Mouse (Mus musculus) kidney, adult 8-10 months (tissue): ENCODE data around the gene Dhx37.
"Not testable (repeated sequence)": the region's sequence is repeated elsewhere in the genome, so short reads cannot be mapped to it uniquely, and the experiment has no call there.

Experiments used
- DNase-seq, 2 experiments: peaks; one replicate each; pipeline ENCODE4 v3.0.0; 2022

Dhx37 gene

DNA sequence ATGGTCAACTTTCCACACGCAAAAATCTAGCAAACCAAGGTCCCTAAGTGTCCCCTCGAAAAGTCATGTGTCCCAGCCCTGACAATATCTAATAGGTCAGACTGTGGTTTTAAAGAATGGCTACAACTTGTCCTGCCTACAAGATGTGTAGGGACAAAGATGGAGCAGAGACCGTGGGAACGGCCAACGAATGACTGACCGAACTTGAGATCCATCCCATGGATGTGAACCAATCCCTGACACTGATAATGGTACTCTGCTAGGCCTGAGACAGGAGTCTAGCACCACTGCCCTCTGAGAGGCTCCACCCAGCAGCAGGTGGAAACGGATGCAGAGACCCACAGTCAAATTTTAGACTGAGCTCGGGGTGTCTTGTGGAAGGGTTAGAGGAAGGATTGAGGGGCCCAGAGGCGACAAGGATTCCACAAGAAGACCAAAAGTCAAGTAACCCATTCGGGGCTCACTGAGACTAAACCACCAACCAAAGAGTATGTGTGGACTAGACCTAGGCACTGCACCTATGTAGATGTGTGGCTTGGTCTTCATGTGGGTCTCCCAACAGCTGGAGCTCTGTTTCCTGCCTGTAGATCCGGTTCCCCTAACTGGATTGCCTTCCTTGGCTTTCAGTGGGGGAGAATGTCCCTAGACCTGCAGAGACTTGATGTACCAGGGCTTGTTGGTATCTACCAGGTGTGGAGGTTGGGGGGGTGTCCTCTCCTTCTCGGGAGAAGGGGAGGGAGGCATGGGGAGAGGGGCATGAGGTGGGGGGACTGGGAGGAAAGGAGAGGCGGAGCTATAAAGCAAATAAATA lies 26.7 kb downstream of the Dhx37 start:
- no peak for DNase-seq

DNA sequence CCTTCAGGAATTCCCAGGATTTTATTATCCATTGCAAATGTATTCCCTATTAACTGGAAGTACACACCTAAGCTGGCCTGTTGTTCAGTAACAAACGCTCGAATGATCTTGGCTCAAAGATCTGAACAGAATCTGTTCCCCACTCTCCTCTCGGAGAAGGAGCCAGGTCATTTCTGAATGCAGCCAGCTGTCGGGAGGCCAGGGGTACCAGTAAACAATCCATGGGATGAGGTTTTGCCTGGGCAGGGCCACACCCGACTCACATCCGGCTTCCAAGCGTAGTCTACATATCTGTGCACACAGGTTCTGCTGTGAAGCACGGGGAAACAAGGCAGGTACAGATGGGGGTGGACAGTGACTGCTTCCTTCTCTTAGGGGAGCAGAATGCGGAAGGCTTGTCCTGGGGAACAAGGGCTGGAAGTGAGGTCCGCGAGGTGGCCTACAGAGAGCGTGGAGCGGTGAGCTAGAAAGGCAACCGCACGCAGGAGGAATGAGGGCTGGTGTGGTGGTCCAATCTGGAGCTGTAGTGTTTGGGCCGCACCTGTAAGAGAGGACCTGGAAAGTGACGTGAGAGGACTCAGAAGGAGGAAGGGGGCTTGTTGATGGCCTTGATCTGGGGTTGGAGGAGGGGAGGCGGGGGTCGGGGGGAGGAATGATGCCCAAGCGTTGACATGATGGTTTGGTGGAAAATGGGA lies 27.5 kb downstream of the Dhx37 start:
- peak; percentile 70 to 72 for DNase-seq

DNA sequence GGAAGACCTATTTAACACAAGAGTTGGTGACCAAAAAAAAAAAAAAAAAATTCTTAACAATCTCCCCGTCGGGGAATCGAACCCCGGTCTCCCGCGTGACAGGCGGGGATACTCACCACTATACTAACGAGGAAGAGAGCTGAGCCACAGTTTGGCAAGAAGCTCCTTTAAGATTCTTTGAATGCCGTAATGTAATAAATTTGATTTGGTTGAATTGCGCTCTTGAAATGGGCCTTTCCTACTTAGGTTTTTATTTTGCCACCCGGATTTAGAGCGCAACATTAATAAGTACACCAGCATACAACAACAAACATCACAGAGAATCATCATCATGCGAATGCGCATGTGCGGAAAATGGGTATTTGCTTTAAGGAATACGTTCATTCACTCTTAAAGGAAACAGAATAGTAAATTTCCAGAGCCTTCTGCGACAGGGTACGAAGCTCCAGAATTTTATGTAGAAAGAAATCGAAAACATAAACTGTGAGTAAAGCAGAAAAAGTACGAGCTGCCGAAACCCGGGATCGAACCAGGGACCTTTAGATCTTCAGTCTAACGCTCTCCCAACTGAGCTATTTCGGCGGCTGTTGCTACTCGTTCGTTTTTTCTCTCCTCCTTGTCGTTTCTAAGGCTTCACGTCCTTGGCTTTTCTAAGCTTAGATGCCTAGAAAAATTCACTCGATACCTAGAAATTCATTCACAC lies 28.2 kb downstream of the Dhx37 start:
- DNase-seq, result peak; percentile 85 to 94

GRCm38 (mm10) chr5:125404903-125405545 lies 28.9 kb downstream of the Dhx37 start:
- no peak for DNase-seq

DNA sequence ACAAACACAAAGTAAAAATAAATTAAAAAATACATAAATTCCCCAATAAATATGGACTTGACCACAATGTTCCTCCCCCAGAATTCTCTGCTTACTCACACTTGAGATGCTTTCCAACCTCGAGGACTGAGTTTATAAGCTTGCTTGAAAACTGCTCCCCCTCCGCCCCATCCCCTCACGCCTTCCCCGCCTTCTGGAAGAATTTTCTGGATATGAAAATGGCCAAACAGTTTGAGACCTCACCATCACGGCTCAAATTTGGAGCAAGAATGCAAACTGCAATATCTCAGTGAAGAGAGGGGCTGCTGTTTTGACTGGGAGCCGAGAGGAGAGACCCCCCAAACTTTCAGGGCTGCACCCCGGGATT lies 29.4 kb downstream of the Dhx37 start:
- DNase-seq, result no peak

DNA sequence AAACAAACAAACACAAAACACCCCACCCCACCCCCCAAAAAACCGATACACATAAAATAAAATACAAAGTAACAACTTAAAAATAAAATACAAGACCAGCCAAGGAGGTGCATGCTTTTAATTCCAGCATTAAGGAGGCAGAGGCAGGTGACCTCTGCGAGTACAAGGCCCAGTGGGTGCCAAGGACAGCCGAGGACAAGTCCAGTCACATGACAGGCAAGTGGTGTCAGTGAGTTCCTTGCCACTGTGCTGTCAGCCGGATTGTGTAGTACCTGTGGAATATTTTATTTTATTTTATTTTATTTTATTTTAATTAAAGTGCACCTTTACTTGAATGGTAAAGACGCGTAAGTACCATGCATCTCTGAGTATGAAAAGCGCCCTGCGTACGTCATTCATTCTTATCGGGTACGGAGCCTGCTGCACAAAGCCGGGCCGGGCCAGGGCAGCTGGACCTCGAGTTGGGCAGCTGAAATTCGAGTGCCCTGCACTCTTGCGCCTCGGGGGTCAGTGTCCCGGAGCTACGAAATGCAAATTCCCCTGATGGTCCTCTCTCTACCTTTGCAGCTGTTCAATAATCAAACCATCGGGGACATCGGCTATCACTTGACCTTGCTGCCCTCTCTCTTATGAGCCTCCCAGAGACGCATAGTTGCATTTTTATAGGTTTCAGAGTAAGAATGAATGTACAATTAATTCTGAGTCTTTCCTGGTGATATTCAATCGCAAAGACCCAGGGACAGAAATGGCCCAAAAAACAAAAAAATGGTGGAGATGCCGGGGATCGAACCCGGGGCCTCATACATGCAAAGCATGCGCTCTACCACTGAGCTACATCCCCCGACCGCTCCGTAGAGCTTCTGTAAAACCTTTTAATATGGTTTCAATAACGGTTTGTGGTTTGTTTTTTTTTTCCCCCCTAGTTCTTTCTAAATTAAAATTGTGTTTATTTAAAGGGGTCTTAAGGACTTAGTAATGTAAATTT lies 30.1 kb downstream of the Dhx37 start:
- DNase-seq, result peak; percentile 81 to 83

DNA sequence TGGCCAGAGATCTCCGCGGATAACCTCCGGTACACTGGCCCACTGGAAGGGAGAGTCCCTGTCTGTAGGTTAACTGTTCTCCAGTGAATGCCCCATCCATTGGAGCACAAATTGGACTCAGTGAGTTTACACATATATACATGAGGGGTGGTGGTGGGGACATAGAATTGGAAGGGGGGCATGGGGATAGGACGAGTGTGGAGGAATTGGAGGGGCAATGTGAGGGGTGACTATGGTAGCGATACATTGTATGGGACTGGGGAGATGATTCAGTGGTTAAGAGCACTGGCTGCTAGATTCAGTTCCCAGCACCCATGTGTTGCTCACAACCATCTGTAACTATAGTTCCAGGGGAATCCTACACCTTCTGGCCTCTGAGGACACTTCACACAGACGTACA lies 30.9 kb downstream of the Dhx37 start:
- no peak for DNase-seq

DNA sequence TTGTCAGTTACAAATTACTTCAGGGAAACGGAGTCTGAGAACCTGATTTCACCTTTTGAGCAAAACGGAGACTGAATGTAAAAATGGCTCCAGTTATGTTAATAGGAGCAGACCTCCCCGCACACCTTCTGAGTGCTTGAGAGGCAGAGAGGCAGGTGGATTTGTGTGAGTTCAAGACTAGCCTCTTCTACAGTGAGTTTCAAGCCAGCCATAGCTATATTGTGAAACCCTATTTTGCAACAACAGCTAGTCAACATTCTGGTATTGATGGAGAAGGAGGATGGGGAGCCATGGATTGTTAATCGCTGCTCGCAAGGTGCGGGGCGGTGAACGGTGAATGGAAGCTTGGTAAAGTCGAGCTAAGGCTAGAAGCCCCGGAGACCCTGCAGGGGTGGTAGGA lies 31.4 kb downstream of the Dhx37 start:
- DNase-seq, result no peak

- DNase-seq, result no peak
These were observed 33.0 kb downstream of the Dhx37 start for GRCm38 (mm10) chr5:125400903-125401302.

- DNase-seq, result no peak
These were observed 38.9 kb downstream of the Dhx37 start for GRCm38 (mm10) chr5:125395008-125395407.

GRCm38 (mm10) chr5:125393622-125394603 lies 40.0 kb downstream of the Dhx37 start:
- DNase-seq, result peak; percentile 86

DNA sequence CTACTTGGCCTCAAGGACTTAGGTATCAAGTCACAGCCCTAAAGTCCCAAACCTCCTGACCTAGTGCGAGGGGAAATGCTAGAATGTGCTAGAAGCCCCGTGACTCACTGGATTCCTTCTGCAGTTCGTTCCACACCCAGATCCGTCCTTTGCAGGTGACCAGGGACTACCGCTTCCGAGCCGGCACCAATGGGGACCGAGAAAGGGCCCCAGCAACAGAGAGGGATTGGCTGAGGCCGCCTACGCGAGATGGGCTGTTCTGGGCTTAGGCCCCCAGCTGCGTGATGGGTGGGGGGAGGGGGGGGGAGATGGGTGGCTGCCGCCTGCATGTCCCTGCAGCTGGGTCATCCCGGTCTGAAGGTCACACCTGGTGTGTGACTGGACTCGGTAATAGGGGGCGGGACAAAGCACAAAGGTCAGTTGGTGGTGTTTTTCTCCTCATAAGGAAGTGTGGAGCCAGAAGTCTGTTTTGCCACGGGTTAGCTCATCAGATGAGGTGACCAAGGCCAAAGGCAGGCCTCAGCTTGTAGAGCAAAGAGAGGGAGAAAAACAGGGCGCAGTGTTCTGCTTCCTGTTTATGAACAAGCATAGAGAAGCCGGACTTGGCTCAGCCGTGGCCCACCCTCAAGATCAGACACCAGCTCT lies 40.8 kb downstream of the Dhx37 start:
- DNase-seq, result peak; percentile 98

- DNase-seq, result peak in 1 of 2 experiments; percentile 58
These were observed 41.3 kb downstream of the Dhx37 start for GRCm38 (mm10) chr5:125392618-125392976.

DNA sequence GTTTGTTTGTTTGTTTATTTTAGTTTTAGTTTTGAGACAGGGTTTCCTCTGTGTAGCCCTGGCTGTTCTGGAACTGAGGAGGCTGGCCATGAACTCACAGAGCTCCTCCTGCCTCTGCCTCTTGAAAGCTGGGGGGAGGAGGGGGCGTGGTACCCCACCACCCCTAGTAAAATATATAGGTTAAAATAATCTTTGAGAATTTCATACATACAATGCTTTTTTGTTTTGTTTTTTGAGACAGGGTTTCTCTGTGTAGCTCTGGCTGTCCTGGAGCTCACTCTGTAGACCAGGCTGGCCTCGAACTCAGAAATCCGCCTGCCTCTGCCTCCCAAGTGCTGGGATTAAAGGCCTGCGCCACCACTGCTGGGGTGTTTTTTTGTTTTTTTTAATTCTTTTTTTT lies 41.7 kb downstream of the Dhx37 start:
- DNase-seq, result not testable (repeated sequence)

- DNase-seq, result peak; percentile 86 to 89
These were observed 42.3 kb downstream of the Dhx37 start for GRCm38 (mm10) chr5:125391609-125392008.

- DNase-seq, result no peak
These were observed 42.9 kb downstream of the Dhx37 start for GRCm38 (mm10) chr5:125390906-125391477.

- peak; percentile 91 to 94 for DNase-seq
These were observed 44.1 kb downstream of the Dhx37 start, which contains the start of gene Ubc for GRCm38 (mm10) chr5:125389579-125390441. Gene Ubc (minus strand): TSS chr5:125390202.

DNA sequence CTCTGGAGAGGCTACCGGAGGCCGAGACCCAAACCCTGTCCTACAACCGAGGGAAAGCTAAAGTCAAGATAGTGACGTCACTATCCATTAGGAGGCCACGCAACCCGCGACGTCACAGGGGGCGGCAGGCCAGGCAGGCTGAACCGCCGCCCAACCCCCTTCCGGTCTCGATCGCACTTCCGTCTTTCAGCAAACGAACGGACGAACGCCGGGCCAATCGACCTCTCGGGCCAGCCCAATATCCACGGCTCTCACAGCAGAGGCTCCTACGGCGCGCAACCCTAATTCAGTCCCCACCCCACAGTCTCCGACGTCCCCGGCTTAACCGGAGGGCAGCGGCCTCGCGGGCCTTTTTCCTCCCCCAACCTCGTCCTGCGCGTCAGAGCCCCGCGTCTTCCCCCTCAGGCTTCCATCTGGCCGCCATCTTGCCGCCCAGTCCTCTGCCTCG lies 44.8 kb downstream of the Dhx37 start, which contains the start of gene Gm10382:
Gene Gm10382, plus strand, starts transcription at position 192 of the 448 bp plus-strand sequence.
- peak; percentile 81 to 87 for DNase-seq
